Mouse (Mus musculus) MEL (cell line): ENCODE measurements at regions not wholly inside any gene's neighbourhood (a gene's known extent, or its start where the extent isn't known, plus 50 kb on each side); places are given as distances from the start of the nearest gene placed in this dataset.

Experiments used
- DNase-seq: peaks from one replicate; pipeline ENCODE4 v3.0.0; 2011; ENCODE audit warnings: low read depth, low spot score
- H3K27ac ChIP-seq: 2 replicates; pipeline ENCODE4 v1.5.1; 2012; ENCODE audit warnings: low read depth, mild to moderate bottlenecking, control low read depth, low read length, moderate library complexity; ENCODE audit not compliant: control insufficient read depth
- H3K27me3 ChIP-seq, 2 experiments: fragments of 150-350 bp in 1 of 2; sonication (generic) in 1 of 2; 2 replicates each; pipeline ENCODE4 v1.6.1; 2012; ENCODE audit warnings: low read length in 2 of 2, mild to moderate bottlenecking in 2 of 2, improper control_type of control experiment in 1 of 2, moderate library complexity in 1 of 2; ENCODE audit not compliant: insufficient read depth in 2 of 2, control insufficient read depth in 1 of 2
- H3K36me3 ChIP-seq, 2 experiments: 2 replicates each; pipeline ENCODE4 v1.6.1; 2012 to 2014; ENCODE audit warnings: low read length in 2 of 2, improper control_type of control experiment in 1 of 2, inconsistent platforms in 1 of 2, mild to moderate bottlenecking in 1 of 2; ENCODE audit not compliant: insufficient read depth in 2 of 2, control insufficient read depth in 1 of 2
- H3K4me1 ChIP-seq, 2 experiments: fragments of 150-350 bp in 1 of 2; sonication (generic) in 1 of 2; 2 replicates each; pipeline ENCODE4 v1.6.1; 2012; ENCODE audit warnings: low read length in 2 of 2, improper control_type of control experiment in 1 of 2, mild to moderate bottlenecking in 1 of 2; ENCODE audit not compliant: insufficient read depth in 2 of 2, control insufficient read depth in 1 of 2
- H3K4me3 ChIP-seq, 2 experiments: fragments of 150-350 bp in 1 of 2; sonication (generic) in 1 of 2; 2 replicates each; pipeline ENCODE4 v1.5.1; 2012; ENCODE audit warnings: low read depth in 2 of 2, low read length in 2 of 2, mild to moderate bottlenecking in 2 of 2, moderate library complexity in 2 of 2, control low read depth in 1 of 2, improper control_type of control experiment in 1 of 2; ENCODE audit not compliant: control insufficient read depth in 1 of 2, insufficient read depth in 1 of 2
- H3K79me2 ChIP-seq: 2 replicates; pipeline ENCODE4 v1.6.1; 2012; ENCODE audit warnings: mild to moderate bottlenecking, low read length, moderate library complexity; ENCODE audit not compliant: control insufficient read depth, poor library complexity, insufficient read depth
- H3K9ac ChIP-seq: 2 replicates; pipeline ENCODE4 v1.6.1; 2012; ENCODE audit warnings: low read depth, mild to moderate bottlenecking, control low read depth, low read length, moderate library complexity; ENCODE audit not compliant: control insufficient read depth, poor library complexity, severe bottlenecking
- H3K9me3 ChIP-seq: fragments of 150-350 bp; sonication (generic); replicated peaks from 2 replicates; pipeline ENCODE4 v1.6.1; 2012; ENCODE audit warnings: mild to moderate bottlenecking, low read length, improper control_type of control experiment, moderate library complexity; ENCODE audit not compliant: insufficient read depth
- CHD1 ChIP-seq: IDR thresholded peaks from 2 replicates; pipeline ENCODE4 v1.6.1; 2012; ENCODE audit warnings: low read depth, mild to moderate bottlenecking, inconsistent platforms, low read length, improper control_type of control experiment
- CTCF ChIP-seq, 3 experiments: IDR thresholded peaks in 2 of 3; conservative IDR thresholded peaks in 1 of 3; 2 replicates each; pipeline ENCODE4 v1.5.1; 2011 to 2012; ENCODE audit warnings: low read length in 3 of 3, low read depth in 2 of 3, mild to moderate bottlenecking in 2 of 3, improper control_type of control experiment in 1 of 3, inconsistent platforms in 1 of 3, mixed read lengths in 1 of 3, moderate library complexity in 1 of 3; ENCODE audit not compliant: control insufficient read depth in 1 of 3, insufficient read depth in 1 of 3, poor library complexity in 1 of 3, severe bottlenecking in 1 of 3
- E2F4 ChIP-seq: IDR thresholded peaks from 2 replicates; pipeline ENCODE4 v1.6.1; 2011; ENCODE audit warnings: low read depth, low read length, improper control_type of control experiment, borderline replicate concordance
- ELF1 ChIP-seq: IDR thresholded peaks from 2 replicates; pipeline ENCODE4 v1.6.1; 2014; ENCODE audit warnings: low read depth, mild to moderate bottlenecking, inconsistent platforms, low read length, improper control_type of control experiment, moderate library complexity
- EP300 ChIP-seq, 2 experiments: IDR thresholded peaks; 2 replicates each; pipeline ENCODE4 v1.6.1; 2011; ENCODE audit warnings: improper control_type of control experiment in 2 of 2, low read length in 2 of 2, low read depth in 1 of 2, mild to moderate bottlenecking in 1 of 2
- ETS1 ChIP-seq: IDR thresholded peaks from 2 replicates; pipeline ENCODE4 v1.6.1; 2012; ENCODE audit warnings: low read depth, mild to moderate bottlenecking, inconsistent platforms, low read length, improper control_type of control experiment, moderate library complexity
- GATA1 ChIP-seq: IDR thresholded peaks from 2 replicates; pipeline ENCODE4 v1.6.1; 2011; ENCODE audit warnings: low read depth, low read length, improper control_type of control experiment
- KAT2A ChIP-seq: conservative IDR thresholded peaks from 2 replicates; pipeline ENCODE4 v1.6.1; 2012; ENCODE audit warnings: low read depth, low read length, improper control_type of control experiment, inconsistent platforms
- MAFK ChIP-seq: IDR thresholded peaks from 2 replicates; pipeline ENCODE4 v1.6.1; 2011; ENCODE audit warnings: low read depth, mild to moderate bottlenecking, low read length, improper control_type of control experiment, borderline replicate concordance
- MAX ChIP-seq: IDR thresholded peaks from 2 replicates; pipeline ENCODE4 v1.6.1; 2011; ENCODE audit warnings: low read length, improper control_type of control experiment
- MAZ ChIP-seq: IDR thresholded peaks from 2 replicates; pipeline ENCODE4 v1.6.1; 2012; ENCODE audit warnings: low read depth, mild to moderate bottlenecking, inconsistent platforms, low read length, improper control_type of control experiment
- MYB ChIP-seq: IDR thresholded peaks from 2 replicates; pipeline ENCODE4 v1.6.1; 2011; ENCODE audit warnings: mild to moderate bottlenecking, low read depth, low read length, improper control_type of control experiment
- MYC ChIP-seq: IDR thresholded peaks from 2 replicates; pipeline ENCODE4 v1.6.1; 2011; ENCODE audit warnings: low read depth, mild to moderate bottlenecking, low read length, improper control_type of control experiment, moderate library complexity
- NRF1 ChIP-seq: IDR thresholded peaks from 2 replicates; pipeline ENCODE4 v1.6.1; 2014; ENCODE audit warnings: low read depth, mild to moderate bottlenecking, inconsistent platforms, low read length, improper control_type of control experiment, moderate library complexity; ENCODE audit not compliant: poor library complexity, insufficient read depth, severe bottlenecking
- POLR2AphosphoS2 ChIP-seq: IDR thresholded peaks from 2 replicates; pipeline ENCODE4 v1.6.1; 2011; ENCODE audit warnings: low read length, improper control_type of control experiment
- POLR2AphosphoS5 ChIP-seq: IDR thresholded peaks from 2 replicates; pipeline ENCODE4 v1.6.1; 2012; ENCODE audit warnings: low read depth, borderline replicate concordance, mild to moderate bottlenecking, inconsistent platforms, low read length, moderate library complexity, mixed read lengths
- RAD21 ChIP-seq: IDR thresholded peaks from 2 replicates; pipeline ENCODE4 v1.6.1; 2011; ENCODE audit warnings: mild to moderate bottlenecking, low read depth, low read length, improper control_type of control experiment
- RCOR1 ChIP-seq: IDR thresholded peaks from 2 replicates; pipeline ENCODE4 v1.6.1; 2012; ENCODE audit warnings: low read depth, mild to moderate bottlenecking, inconsistent platforms, low read length, improper control_type of control experiment
- SIN3A ChIP-seq: IDR thresholded peaks from 2 replicates; pipeline ENCODE4 v1.6.1; 2012; ENCODE audit warnings: low read length, improper control_type of control experiment, inconsistent platforms
- SMC3 ChIP-seq: IDR thresholded peaks from 2 replicates; pipeline ENCODE4 v1.6.1; 2011; ENCODE audit warnings: low read depth, low read length, improper control_type of control experiment
- TAL1 ChIP-seq: IDR thresholded peaks from 2 replicates; pipeline ENCODE4 v1.6.1; 2012; ENCODE audit warnings: mild to moderate bottlenecking, inconsistent platforms, low read length, moderate library complexity, mixed read lengths
- UBTF ChIP-seq: IDR thresholded peaks from 2 replicates; pipeline ENCODE4 v1.6.1; 2012; ENCODE audit warnings: low read depth, mild to moderate bottlenecking, inconsistent platforms, low read length, improper control_type of control experiment, moderate library complexity, borderline replicate concordance; ENCODE audit not compliant: insufficient read depth
- USF2 ChIP-seq, 2 experiments: IDR thresholded peaks; 2 replicates each; pipeline ENCODE4 v1.6.1; 2011 to 2012; ENCODE audit warnings: improper control_type of control experiment in 2 of 2, low read length in 2 of 2, borderline replicate concordance in 1 of 2, inconsistent platforms in 1 of 2, low read depth in 1 of 2, mild to moderate bottlenecking in 1 of 2; ENCODE audit not compliant: insufficient read depth in 1 of 2
- ZC3H11A ChIP-seq: IDR thresholded peaks from 2 replicates; pipeline ENCODE4 v1.6.1; 2012; ENCODE audit warnings: low read depth, mild to moderate bottlenecking, inconsistent platforms, low read length, improper control_type of control experiment
- ZKSCAN1 ChIP-seq: IDR thresholded peaks from 2 replicates; pipeline ENCODE4 v1.6.1; 2012; ENCODE audit warnings: low read depth, mild to moderate bottlenecking, inconsistent platforms, low read length, improper control_type of control experiment, moderate library complexity
- ZNF384 ChIP-seq: IDR thresholded peaks from 2 replicates; pipeline ENCODE4 v1.6.1; 2012; ENCODE audit warnings: low read depth, mild to moderate bottlenecking, inconsistent platforms, low read length, improper control_type of control experiment

GRCm38 (mm10) chr12:56440068-56440847 is 94.6 kb upstream of the Mbip start:
- H3K4me1 ChIP-seq: no peaks in the 10 kb centered on the region
- H3K27me3 ChIP-seq: no peaks in the 10 kb centered on the region; a peak in 1 of 4 replicates
- no peak overlapping the region for H3K27ac ChIP-seq
- no peaks in the 10 kb centered on the region for H3K9me3 ChIP-seq
- no peak for TF ChIP-seq NRF1
- TF ChIP-seq SMC3: no peak
- TF ChIP-seq MAX: no peak
- no peak for TF ChIP-seq RCOR1
- TF ChIP-seq POLR2AphosphoS5: no peak
- no peak for TF ChIP-seq CHD1
- TF ChIP-seq MAFK: no peak
- no peak for TF ChIP-seq ETS1
- TF ChIP-seq POLR2AphosphoS2: no peak
- TF ChIP-seq EP300 (IDR thresholded peaks at IDR 0.05; ENCODE audit: low read depth in 1 of 2, low read length in 2 of 2): no peak
- no peak for TF ChIP-seq ZC3H11A
- no peak for TF ChIP-seq CTCF (IDR thresholded peaks at IDR 0.05 in 2 of 3, conservative IDR thresholded peaks at IDR 0.05 in 1 of 3; ENCODE audit: control insufficient read depth in 1 of 3, insufficient read depth in 1 of 3, low read depth in 2 of 3, low read length in 3 of 3, poor library complexity in 1 of 3, severe bottlenecking in 1 of 3)
- no peak for TF ChIP-seq ELF1
- TF ChIP-seq E2F4: no peak
- TF ChIP-seq MYC: no peak
- TF ChIP-seq KAT2A: no peak
- no peak for TF ChIP-seq MYB
- no peak for TF ChIP-seq ZNF384
- TF ChIP-seq USF2 (IDR thresholded peaks at IDR 0.05; ENCODE audit: borderline replicate concordance in 1 of 2, insufficient read depth in 1 of 2, low read depth in 1 of 2, low read length in 2 of 2): no peak
- no peak overlapping the region for H3K9ac ChIP-seq
- no peaks in the 10 kb centered on the region for H3K79me2 ChIP-seq
- no peak for DNase-seq
- H3K4me3 ChIP-seq: no peak overlapping the region
- no peaks in the 10 kb centered on the region for H3K36me3 ChIP-seq

GRCm38 (mm10) chr12:56438384-56438783 is 92.7 kb upstream of the Mbip start:
- Histone ChIP-seq H3K79me2 (no peaks in the 10 kb centered on the region), H3K27me3 (no peaks in the 10 kb centered on the region; a peak in 1 of 4 replicates), H3K4me1 (no peaks in the 10 kb centered on the region), H3K36me3 (no peaks in the 10 kb centered on the region), H3K4me3 (no peak overlapping the region), H3K9me3 (no peaks in the 10 kb centered on the region), H3K27ac (no peak overlapping the region), H3K9ac (no peak overlapping the region)
- TF ChIP-seq NRF1 (no peak), MYC (no peak), E2F4 (no peak), POLR2AphosphoS5 (no peak), TAL1 (no peak), GATA1 (no peak), UBTF (no peak), SIN3A (no peak), MAZ (no peak), RAD21 (no peak), ZKSCAN1 (no peak), SMC3 (no peak), MAFK (no peak)
- no peak for DNase-seq
